Mouse (Mus musculus) E14TG2a.4 (cell line): ENCODE results near the gene Stard3nl.
A peak's percentile ranks its signal among the peaks of the same experiment; 100 is the strongest.

Experiments used
- CTCF ChIP-seq: conservative IDR thresholded peaks from 2 replicates; pipeline ENCODE4 v1.5.1; 2014; ENCODE audit warnings: low read length
- NANOG ChIP-seq: IDR thresholded peaks from 2 replicates; pipeline ENCODE4 v1.6.1; 2014; ENCODE audit warnings: borderline replicate concordance, low read length, mixed read lengths
- POU5F1 ChIP-seq: IDR thresholded peaks from 2 replicates; pipeline ENCODE4 v1.6.1; 2014; ENCODE audit warnings: low read length, borderline replicate concordance

- peak; percentile 82 for TF ChIP-seq CTCF
- no peak for TF ChIP-seq NANOG
- TF ChIP-seq POU5F1 = no peak
Observed at GRCm38 (mm10) chr13:19364245-19364772, 31.3 kb downstream of the Stard3nl start.
